Mouse (Mus musculus): Measurements from ENCODE around the gene Icam5. TPM values are rescaled to one million over a fixed set of nuclear protein-coding genes. Genes with fewer than 3 reads are reported as not detected.
A peak's percentile ranks its signal among the peaks of the same experiment; 100 is the strongest.
"Not testable (repeated sequence)": the region's sequence is repeated elsewhere in the genome, so short reads cannot be mapped to it uniquely, and the experiment has no call there.

The Icam5 gene
- total and polyA plus RNA-seq, 2 experiments from 2014 or later, result 4.1 to 7.7 TPM

DNA sequence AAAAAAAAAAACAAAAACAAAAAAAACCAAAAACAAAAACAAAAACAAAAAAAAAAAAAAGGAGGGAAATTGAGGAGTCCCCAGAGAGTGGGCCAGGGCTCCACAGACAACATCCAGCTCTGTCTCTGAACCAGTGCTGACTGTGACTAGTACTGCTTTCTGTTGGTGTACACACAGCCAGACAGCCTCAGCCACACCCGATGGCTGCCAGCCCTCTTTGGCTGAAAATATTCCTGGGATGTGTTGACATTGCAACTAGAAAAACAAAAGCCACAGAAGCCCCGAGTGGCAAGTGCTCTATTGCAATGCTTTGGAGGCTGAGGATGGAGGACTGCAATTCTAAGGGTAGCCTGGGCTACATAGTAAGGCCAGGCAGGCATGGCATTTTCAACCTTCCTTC, 21.5 kb upstream of the Icam5 start:
- 73% methylated on average over 2 of the region's 2 CpGs for WGBS
- no peak overlapping the region for H3K4me2 ChIP-seq (ENCODE audit: low read depth, low read length, poor library complexity, severe bottlenecking)
- peaks cover 11% of the 10 kb centered on the region; the same call in 1 of the 2 replicates for H3K27me3 ChIP-seq (ENCODE audit: insufficient read depth, low read length)
- ATAC-seq (ENCODE audit: low FRiP score) (no peak), DNase-seq (ENCODE audit: low spot score) (no peak)
- H3K36me3 ChIP-seq (ENCODE audit: insufficient read depth, low read length), result peaks cover 32% of the 10 kb centered on the region
- H3K4me1 ChIP-seq (ENCODE audit: insufficient read depth, low read length), result no peaks in the 10 kb centered on the region
- H3K4me3 ChIP-seq (ENCODE audit: low read depth, low read length), result no peak overlapping the region
- no peak overlapping the region for H3K27ac ChIP-seq (ENCODE audit: low read depth, low read length)
- no peaks in the 10 kb centered on the region for H3K9me3 ChIP-seq (ENCODE audit: low read length)
- H3K9ac ChIP-seq (replicated peaks; ENCODE audit: low read length, poor library complexity, severe bottlenecking), result no peak overlapping the region
- TF ChIP-seq CTCF (IDR thresholded peaks at IDR 0.05), result no peak

DNA sequence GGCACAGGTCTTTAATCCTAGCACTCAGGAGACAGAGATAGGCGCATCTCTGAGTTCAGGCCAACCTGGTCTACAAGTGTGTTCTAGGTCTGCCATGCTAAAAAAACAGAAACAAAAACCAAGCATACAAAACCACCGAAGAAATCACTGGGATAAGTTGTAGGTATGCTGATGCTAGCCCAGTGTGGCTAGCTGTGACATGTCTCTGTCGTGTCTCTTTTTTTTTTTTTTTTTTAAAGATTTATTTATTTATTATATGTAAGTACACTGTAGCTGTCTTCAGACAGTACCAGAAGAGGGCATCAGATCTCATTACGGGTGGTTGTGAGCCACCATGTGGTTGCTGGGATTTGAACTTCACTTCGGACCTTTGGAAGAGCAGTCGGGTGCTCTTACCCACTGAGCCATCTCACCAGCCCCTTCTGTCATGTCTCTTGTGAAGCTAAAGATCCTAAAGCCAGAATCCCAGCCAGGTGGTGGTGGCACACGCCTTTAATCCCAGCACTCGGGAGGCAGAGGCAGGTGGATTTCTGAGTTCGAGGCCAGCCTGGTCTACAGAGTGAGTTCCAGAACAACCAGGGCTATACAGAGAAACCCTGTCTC, 20.8 kb upstream of the Icam5 start:
- H3K4me1 ChIP-seq (ENCODE audit: insufficient read depth, low read length); H3K27ac ChIP-seq (ENCODE audit: low read depth, low read length); ATAC-seq (ENCODE audit: low FRiP score); H3K9ac ChIP-seq (replicated peaks; ENCODE audit: low read length, poor library complexity, severe bottlenecking); H3K4me2 ChIP-seq (ENCODE audit: low read depth, low read length, poor library complexity, severe bottlenecking); DNase-seq (ENCODE audit: low spot score); H3K4me3 ChIP-seq (ENCODE audit: low read depth, low read length); H3K9me3 ChIP-seq (ENCODE audit: low read length): not testable (repeated sequence)
- 77% methylated on average over 9 of the region's 9 CpGs for WGBS
- H3K27me3 ChIP-seq (ENCODE audit: insufficient read depth, low read length), result peaks cover 17% of the 10 kb centered on the region; the same call in 1 of the 2 replicates
- peaks cover 26% of the 10 kb centered on the region for H3K36me3 ChIP-seq (ENCODE audit: insufficient read depth, low read length)

- no peak for TF ChIP-seq CTCF (IDR thresholded peaks at IDR 0.05)
- H3K36me3 ChIP-seq (ENCODE audit: insufficient read depth, low read length), result peaks cover 20% of the 10 kb centered on the region
- ATAC-seq (ENCODE audit: low FRiP score), result no peak
- WGBS, result 75% methylated on average over 5 of the region's 5 CpGs
- DNase-seq (ENCODE audit: low spot score), result no peak
- H3K27me3 ChIP-seq (ENCODE audit: insufficient read depth, low read length), result peaks cover 17% of the 10 kb centered on the region; the same call in 1 of the 2 replicates
- no peak overlapping the region for H3K9ac ChIP-seq (replicated peaks; ENCODE audit: low read length, poor library complexity, severe bottlenecking)
- no peaks in the 10 kb centered on the region for H3K4me1 ChIP-seq (ENCODE audit: insufficient read depth, low read length)
- no peak overlapping the region for H3K27ac ChIP-seq (ENCODE audit: low read depth, low read length)
- no peak overlapping the region for H3K4me2 ChIP-seq (ENCODE audit: low read depth, low read length, poor library complexity, severe bottlenecking)
- H3K4me3 ChIP-seq (ENCODE audit: low read depth, low read length), result no peak overlapping the region
- no peaks in the 10 kb centered on the region for H3K9me3 ChIP-seq (ENCODE audit: low read length)
Observed at GRCm38 (mm10) chr9:21011846-21012312, 20.0 kb upstream of the Icam5 start.

- Histone ChIP-seq H3K4me3 (ENCODE audit: low read depth, low read length) (no peak overlapping the region), H3K9ac (replicated peaks; ENCODE audit: low read length, poor library complexity, severe bottlenecking) (no peak overlapping the region), H3K9me3 (ENCODE audit: low read length) (no peaks in the 10 kb centered on the region), H3K4me1 (ENCODE audit: insufficient read depth, low read length) (no peaks in the 10 kb centered on the region), H3K27me3 (ENCODE audit: insufficient read depth, low read length) (peaks cover 22% of the 10 kb centered on the region), H3K4me2 (ENCODE audit: low read depth, low read length, poor library complexity, severe bottlenecking) (no peak overlapping the region), H3K36me3 (ENCODE audit: insufficient read depth, low read length) (peaks cover 15% of the 10 kb centered on the region), H3K27ac (ENCODE audit: low read depth, low read length) (no peak overlapping the region)
- WGBS, result 50% methylated on average over 1 of the region's 1 CpGs
- DNase-seq (ENCODE audit: low spot score) (no peak), ATAC-seq (ENCODE audit: low FRiP score) (no peak)
- no peak for TF ChIP-seq CTCF (IDR thresholded peaks at IDR 0.05)
Observed at GRCm38 (mm10) chr9:21012368-21012767, 19.5 kb upstream of the Icam5 start.

- no peak for TF ChIP-seq CTCF (IDR thresholded peaks at IDR 0.05)
- Histone ChIP-seq H3K27me3 (ENCODE audit: insufficient read depth, low read length) (peaks cover 28% of the 10 kb centered on the region), H3K9me3 (ENCODE audit: low read length) (no peaks in the 10 kb centered on the region), H3K36me3 (ENCODE audit: insufficient read depth, low read length) (no peaks in the 10 kb centered on the region), H3K9ac (replicated peaks; ENCODE audit: low read length, poor library complexity, severe bottlenecking) (no peak overlapping the region), H3K27ac (ENCODE audit: low read depth, low read length) (no peak overlapping the region), H3K4me2 (ENCODE audit: low read depth, low read length, poor library complexity, severe bottlenecking) (peak overlapping the region; percentile 36), H3K4me1 (ENCODE audit: insufficient read depth, low read length) (no peaks in the 10 kb centered on the region), H3K4me3 (ENCODE audit: low read depth, low read length) (0 out of 2 replicates have a peak overlapping the region, but pooled peaks have one; percentile 7)
- DNase-seq (ENCODE audit: low spot score) (no peak), ATAC-seq (ENCODE audit: low FRiP score) (no peak; the same call in 1 of the 2 replicates)
- 2% methylated on average over 28 of the region's 29 CpGs for WGBS
Observed at GRCm38 (mm10) chr9:21014691-21015570, 16.9 kb upstream of the Icam5 start.
